Mouse (Mus musculus) hindbrain, postnatal 0 days (tissue): ENCODE data around the gene Mad2l1bp. TPM values are rescaled to one million over a fixed set of nuclear protein-coding genes. Genes with fewer than 3 reads are reported as not detected.

Experiments used
- ATAC-seq: fragments of 200-750 bp; cut with Nextera tagmentation; 2 replicates; pipeline ENCODE4 v1.8.0; 2017; ENCODE audit warnings: mild to moderate bottlenecking, moderate TSS enrichment, moderate library complexity
- DNase-seq: peaks from one replicate; pipeline ENCODE4 v3.0.0-alpha.2; 2015; ENCODE audit warnings: low spot score
- H3K27ac ChIP-seq: fragments of 300-500 bp; sonication (generic); 2 replicates; pipeline ENCODE4 v1.5.1; 2014; ENCODE audit warnings: mild to moderate bottlenecking
- H3K27me3 ChIP-seq: fragments of 300-500 bp; sonication (generic); 2 replicates; pipeline ENCODE4 v1.6.1; 2014; ENCODE audit warnings: low read length, mixed read lengths; ENCODE audit not compliant: insufficient read depth
- H3K36me3 ChIP-seq: fragments of 300-500 bp; sonication (generic); 2 replicates; pipeline ENCODE4 v1.6.1; 2014; ENCODE audit warnings: low read length, mixed read lengths; ENCODE audit not compliant: insufficient read depth
- H3K4me1 ChIP-seq: fragments of 300-500 bp; sonication (generic); 2 replicates; pipeline ENCODE4 v1.6.1; 2014; ENCODE audit warnings: antibody characterized with exemption, low read length, mixed read lengths; ENCODE audit not compliant: insufficient read depth
- H3K4me2 ChIP-seq: fragments of 300-500 bp; sonication (generic); 2 replicates; pipeline ENCODE4 v1.6.1; 2014; ENCODE audit warnings: low read depth, mild to moderate bottlenecking, low read length, moderate library complexity, mixed read lengths
- H3K4me3 ChIP-seq: fragments of 300-500 bp; sonication (generic); 2 replicates; pipeline ENCODE4 v1.5.1; 2014; ENCODE audit warnings: low read length
- H3K9ac ChIP-seq: fragments of 300-500 bp; sonication (generic); replicated peaks from 2 replicates; pipeline ENCODE4 v1.6.1; 2014; ENCODE audit warnings: mild to moderate bottlenecking, low read length, moderate library complexity, mixed read lengths
- H3K9me3 ChIP-seq: fragments of 300-500 bp; sonication (generic); 2 replicates; pipeline ENCODE4 v1.6.1; 2016; ENCODE audit warnings: low read length, mixed read lengths
- CTCF ChIP-seq: IDR thresholded peaks from 2 replicates; pipeline ENCODE4 v1.5.1; 2016; ENCODE audit warnings: antibody characterized with exemption, control low read depth, low read depth
- WGBS: fragments of 180-500 bp; shearing (Covaris S2); extraction: QIAGEN DNeasy Blood & Tissue Kit; methylation state at CpG from one replicate; pipeline ENCODE4 v1.1.7; 2014; 5-methylcytosine and 5-hydroxymethylcytosine counted together
- polyA plus RNA-seq: library from polyadenylated mRNA; unstranded; fragments of >200 nt; fragmentation: Nextera tagmentation; extraction: Ambion mirVana; gene quantifications from 2 replicates; pipeline ENCODE4 v1.2.1, GENCODE M21; 2015
- total RNA-seq: library from RNA; depleted of rRNA; stranded (reverse); fragments of >200 nt; gene quantifications from 2 replicates; pipeline ENCODE4 v1.2.3, GENCODE M21; 2014; rRNA removed

Mad2l1bp gene
- total and polyA plus RNA-seq, 2 experiments from 2014 or later = 10.2 to 17.5 TPM

DNA sequence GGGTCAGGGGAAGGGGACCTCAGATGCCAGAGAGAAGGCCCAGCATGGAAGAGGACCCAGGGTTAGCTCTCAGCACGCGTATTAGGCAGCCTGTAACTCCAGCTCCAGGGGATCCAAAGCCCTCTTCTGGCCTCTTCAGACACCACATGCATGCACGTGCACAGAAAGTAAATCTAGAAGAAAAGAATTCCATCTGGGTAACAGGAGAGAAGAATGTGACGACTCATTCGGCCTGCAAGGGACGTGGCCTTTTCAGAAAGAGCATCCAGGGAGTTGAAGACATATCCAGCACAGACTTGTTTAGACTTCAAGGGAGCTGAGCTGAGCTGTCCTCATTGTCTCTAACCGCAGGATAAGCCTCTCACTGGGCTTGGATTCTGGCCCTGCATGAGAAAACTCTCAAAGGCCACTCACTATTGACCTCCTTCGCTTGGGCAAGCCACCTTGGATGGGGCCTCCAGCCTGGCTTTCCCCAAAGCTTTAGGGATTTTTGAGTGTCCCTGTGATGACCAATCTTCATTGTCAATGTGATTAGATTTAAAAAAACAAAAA lies 50.7 kb downstream of the Mad2l1bp start:
- 38% methylated on average over 8 of the region's 8 CpGs for WGBS
- Histone ChIP-seq H3K27ac (no peak overlapping the region), H3K27me3 (no peaks in the 10 kb centered on the region; the same call in 1 of the 2 replicates), H3K4me3 (no peak overlapping the region), H3K9me3 (no peaks in the 10 kb centered on the region), H3K36me3 (no peaks in the 10 kb centered on the region), H3K4me2 (no peak overlapping the region), H3K9ac (no peak overlapping the region), H3K4me1 (no peaks in the 10 kb centered on the region)
- DNase-seq (no peak), ATAC-seq (no peak)
- TF ChIP-seq CTCF = no peak

DNA sequence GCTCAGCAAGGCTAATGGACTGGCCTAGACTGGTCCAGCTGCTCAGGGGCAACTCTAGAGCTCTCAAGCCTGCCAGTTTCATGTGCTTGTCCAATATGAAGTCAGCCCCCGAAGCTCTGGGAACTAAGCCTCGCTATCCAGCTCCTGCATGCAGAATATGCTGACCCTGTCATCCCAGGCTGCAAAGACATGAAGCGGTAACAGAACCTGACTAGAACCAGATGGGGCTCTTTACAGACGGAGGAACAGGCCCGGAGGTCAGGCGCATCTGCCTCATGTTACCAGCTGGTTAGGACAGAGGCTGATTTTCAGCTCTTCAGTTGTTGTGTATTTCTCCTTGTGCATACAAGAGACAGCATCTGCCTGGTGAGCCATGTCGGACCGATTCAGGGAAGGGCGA lies 51.4 kb downstream of the Mad2l1bp start:
- 83% methylated on average over 9 of the region's 9 CpGs for WGBS
- Histone ChIP-seq H3K4me3 (no peak overlapping the region), H3K27ac (no peak overlapping the region), H3K4me1 (no peaks in the 10 kb centered on the region), H3K27me3 (no peaks in the 10 kb centered on the region; the same call in 1 of the 2 replicates), H3K9me3 (no peaks in the 10 kb centered on the region), H3K9ac (no peak overlapping the region), H3K4me2 (no peak overlapping the region), H3K36me3 (no peaks in the 10 kb centered on the region)
- TF ChIP-seq CTCF = no peak
- no peak for ATAC-seq
- no peak for DNase-seq

DNA sequence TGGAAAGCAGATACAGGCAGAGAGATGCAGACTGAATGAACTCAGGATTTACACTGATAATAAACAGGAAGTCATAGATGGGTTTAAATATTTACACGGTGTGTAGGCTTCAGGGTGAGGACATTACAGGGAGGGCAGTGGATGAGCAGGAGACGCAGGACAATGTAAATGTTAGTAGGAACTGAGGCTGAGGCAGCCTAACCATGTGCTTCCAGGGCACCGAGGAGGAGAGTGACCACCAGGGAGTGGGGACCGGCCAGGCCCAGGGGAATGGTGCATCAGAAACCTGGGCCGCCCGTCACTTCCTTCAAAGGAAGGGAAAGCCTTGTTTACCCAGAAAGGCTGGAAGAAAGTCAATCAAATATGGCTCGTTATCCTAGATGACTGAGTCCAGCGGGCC lies 54.8 kb downstream of the Mad2l1bp start:
- no peaks in the 10 kb centered on the region for H3K36me3 ChIP-seq
- H3K9me3 ChIP-seq = no peaks in the 10 kb centered on the region
- no peaks in the 10 kb centered on the region; the same call in 1 of the 2 replicates for H3K27me3 ChIP-seq
- no peak overlapping the region for H3K4me2 ChIP-seq
- TF ChIP-seq CTCF = no peak
- ATAC-seq (no peak), DNase-seq (no peak)
- H3K27ac ChIP-seq = no peak overlapping the region
- H3K4me3 ChIP-seq = no peak overlapping the region
- WGBS = 66% methylated on average over 8 of the region's 8 CpGs
- H3K4me1 ChIP-seq = no peaks in the 10 kb centered on the region
- H3K9ac ChIP-seq = no peak overlapping the region

Other genes starting within 250 kb of the Mad2l1bp start
- 89.5 and 89.6 TPM in 2 replicates for gene Vegfa, start 121.2 kb downstream of the Mad2l1bp start, total RNA-seq
- gene Vegfa, start 121.2 kb downstream of the Mad2l1bp start, polyA plus RNA-seq = 4.1 and 4.8 TPM in 2 replicates
- gene Mrps18a, start 42.6 kb downstream of the Mad2l1bp start, total RNA-seq = 62.8 and 67.1 TPM in 2 replicates
- 165 and 169 TPM in 2 replicates for gene Mrps18a, start 42.6 kb downstream of the Mad2l1bp start, polyA plus RNA-seq
- gene Rsph9, start 9.3 kb downstream of the Mad2l1bp start, total RNA-seq = 50.7 and 54.3 TPM in 2 replicates
- gene Rsph9, start 9.3 kb downstream of the Mad2l1bp start, polyA plus RNA-seq = 74.7 and 80.0 TPM in 2 replicates
- gene Gtpbp2, start 7.5 kb upstream of the Mad2l1bp start, total RNA-seq = 68.0 and 94.8 TPM in 2 replicates
- gene Gtpbp2, start 7.5 kb upstream of the Mad2l1bp start, polyA plus RNA-seq = 25.8 and 27.9 TPM in 2 replicates
- 9.7 and 10.5 TPM in 2 replicates for gene Polh, start 49.1 kb upstream of the Mad2l1bp start, total RNA-seq
- 4.7 and 5.5 TPM in 2 replicates for gene Polh, start 49.1 kb upstream of the Mad2l1bp start, polyA plus RNA-seq
- gene Xpo5, start 49.2 kb upstream of the Mad2l1bp start, total RNA-seq = 54.5 and 56.9 TPM in 2 replicates
- 23.8 and 23.9 TPM in 2 replicates for gene Xpo5, start 49.2 kb upstream of the Mad2l1bp start, polyA plus RNA-seq
- gene Polr1c, start 94.5 kb upstream of the Mad2l1bp start, total RNA-seq = 45.9 and 61.1 TPM in 2 replicates
- gene Polr1c, start 94.5 kb upstream of the Mad2l1bp start, polyA plus RNA-seq = 58.7 and 61.7 TPM in 2 replicates
- 22.2 and 26.9 TPM in 2 replicates for gene Yipf3, start 94.5 kb upstream of the Mad2l1bp start, total RNA-seq
- 78.7 and 85.4 TPM in 2 replicates for gene Yipf3, start 94.5 kb upstream of the Mad2l1bp start, polyA plus RNA-seq
- gene Lrrc73, start 100.0 kb upstream of the Mad2l1bp start, total RNA-seq = 48.2 and 54.5 TPM in 2 replicates
- 27.2 and 28.0 TPM in 2 replicates for gene Lrrc73, start 100.0 kb upstream of the Mad2l1bp start, polyA plus RNA-seq
- gene Tjap1, start 129.5 kb upstream of the Mad2l1bp start, total RNA-seq = 30.7 and 43.3 TPM in 2 replicates
- 19.5 and 19.9 TPM in 2 replicates for gene Tjap1, start 129.5 kb upstream of the Mad2l1bp start, polyA plus RNA-seq
- 67.1 and 67.7 TPM in 2 replicates for gene Dlk2, start 143.9 kb upstream of the Mad2l1bp start, total RNA-seq
- 20.2 and 23.9 TPM in 2 replicates for gene Dlk2, start 143.9 kb upstream of the Mad2l1bp start, polyA plus RNA-seq
- gene Abcc10, start 174.8 kb upstream of the Mad2l1bp start, total RNA-seq = 12.8 and 16.4 TPM in 2 replicates
- 6.6 and 7.3 TPM in 2 replicates for gene Abcc10, start 174.8 kb upstream of the Mad2l1bp start, polyA plus RNA-seq
- 20.1 and 24.5 TPM in 2 replicates for gene Zfp318, start 230.2 kb upstream of the Mad2l1bp start, total RNA-seq
- 22.9 and 23.2 TPM in 2 replicates for gene Zfp318, start 230.2 kb upstream of the Mad2l1bp start, polyA plus RNA-seq